Mouse (Mus musculus) C2C12 (cell line): Measurements from ENCODE around the gene Cxadr. TPM values are rescaled to one million over a fixed set of nuclear protein-coding genes. Genes with fewer than 3 reads are reported as not detected.

Source experiments
- H3K27me3 ChIP-seq: one replicate; pipeline ENCODE4 v1.6.1; 2011; ENCODE audit not compliant: control insufficient read depth, insufficient read depth, insufficient read length
- H3K36me3 ChIP-seq: one replicate; pipeline ENCODE4 v1.6.1; 2011; ENCODE audit not compliant: control insufficient read depth, insufficient read depth
- H3K4me3 ChIP-seq: one replicate; pipeline ENCODE4 v1.5.1; 2011; ENCODE audit warnings: mild to moderate bottlenecking, control low read depth; ENCODE audit not compliant: poor library complexity, insufficient read depth, severe bottlenecking
- H3K79me2 ChIP-seq: one replicate; pipeline ENCODE4 v1.6.1; 2011; ENCODE audit not compliant: control insufficient read depth, insufficient read depth
- H3K79me3 ChIP-seq: one replicate; pipeline ENCODE4 v1.6.1; 2011; ENCODE audit warnings: low read depth, control low read depth
- H3ac ChIP-seq: one replicate; pipeline ENCODE3; 2011; ENCODE audit warnings: low read depth; ENCODE audit not compliant: control insufficient read depth, insufficient read length
- CEBPB ChIP-seq: IDR thresholded peaks from one replicate; pipeline ENCODE4 v1.6.1; 2011; ENCODE audit warnings: low read depth, mild to moderate bottlenecking, control low read depth, moderate library complexity
- CTCF ChIP-seq: IDR thresholded peaks from one replicate; pipeline ENCODE4 v1.5.1; 2011; ENCODE audit not compliant: control insufficient read depth, insufficient read depth, insufficient read length
- FOSL1 ChIP-seq: IDR thresholded peaks from one replicate; pipeline ENCODE4 v1.8.0; 2011; ENCODE audit warnings: mild to moderate bottlenecking, low read length; ENCODE audit not compliant: poor library complexity, insufficient read depth, severe bottlenecking
- MAX ChIP-seq: IDR thresholded peaks from one replicate; pipeline ENCODE4 v1.6.1; 2011; ENCODE audit warnings: mild to moderate bottlenecking, control low read depth
- MYOD1 ChIP-seq: IDR thresholded peaks from one replicate; pipeline ENCODE4 v1.6.1; 2011; ENCODE audit warnings: low read depth; ENCODE audit not compliant: control insufficient read depth, insufficient read length
- MYOG ChIP-seq: IDR thresholded peaks from one replicate; pipeline ENCODE4 v1.6.1; 2011; ENCODE audit not compliant: control insufficient read depth, insufficient read length; ENCODE audit errors: extremely low read depth
- USF1 ChIP-seq: IDR thresholded peaks from one replicate; pipeline ENCODE4 v1.6.1; 2011; ENCODE audit warnings: low read depth, mild to moderate bottlenecking, control low read depth, moderate library complexity
- polyA plus RNA-seq: library from polyadenylated mRNA; unstranded; fragments of >200 nt; fragmentation: generic; extraction: Trizol; gene quantifications from one replicate; pipeline ENCODE4 v1.2.1, GENCODE M21; 2012; ENCODE audit warnings: missing spikeins

The Cxadr gene
- polyA plus RNA-seq, 1 experiment, result 0.40 TPM

DNA sequence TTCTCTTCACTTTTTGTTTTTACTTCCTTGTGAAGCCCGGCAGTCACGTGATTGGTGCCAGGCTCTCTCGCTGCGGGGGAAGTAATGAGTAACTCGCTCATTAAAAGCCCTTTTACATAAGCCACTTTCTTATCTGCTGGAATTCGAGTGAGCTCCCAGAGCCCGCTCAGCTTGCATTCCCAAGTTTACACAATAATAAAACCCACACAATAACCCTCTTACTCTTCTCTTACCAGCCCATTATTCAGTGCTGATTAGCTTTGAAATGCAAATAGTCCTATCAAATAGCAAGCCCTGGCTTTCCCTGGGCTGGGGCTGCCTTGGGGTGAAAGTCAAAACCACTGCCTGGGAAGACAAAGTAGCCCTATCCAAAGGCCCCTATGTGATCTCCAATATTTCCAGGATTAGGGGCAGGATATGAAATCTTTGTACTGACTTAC is 36.1 kb upstream of the Cxadr start:
- H3K36me3 ChIP-seq, result no peaks in the 10 kb centered on the region
- H3K79me3 ChIP-seq, result no peaks in the 10 kb centered on the region
- no peak overlapping the region for H3K4me3 ChIP-seq
- peak; percentile 91 for TF ChIP-seq USF1
- TF ChIP-seq MAX, result no peak
- no peaks in the 10 kb centered on the region for H3K27me3 ChIP-seq
- no peak overlapping the region for H3ac ChIP-seq
- no peaks in the 10 kb centered on the region for H3K79me2 ChIP-seq

DNA sequence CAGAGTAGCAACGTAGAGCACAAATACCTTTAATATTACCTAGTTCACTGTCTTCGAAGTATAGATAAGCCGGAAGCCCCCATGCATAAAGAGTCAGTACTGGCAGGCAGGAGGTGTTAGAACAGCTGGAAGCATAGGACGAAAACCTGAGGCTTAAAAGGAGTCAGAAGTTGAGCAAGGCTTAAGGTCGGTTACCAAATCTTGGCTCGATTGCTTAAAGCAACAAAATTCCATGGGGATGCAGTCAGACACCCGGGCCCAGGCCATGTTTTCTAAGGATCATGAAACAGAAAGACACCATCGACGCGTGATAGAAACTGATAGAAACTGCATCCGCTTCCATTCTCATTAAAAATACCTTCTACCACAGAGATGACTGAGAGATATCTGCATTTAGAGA is 35.5 kb upstream of the Cxadr start:
- H3K79me2 ChIP-seq, result no peaks in the 10 kb centered on the region
- H3K4me3 ChIP-seq, result no peak overlapping the region
- no peak for TF ChIP-seq MAX
- no peak for TF ChIP-seq MYOD1
- TF ChIP-seq MYOG, result no peak
- TF ChIP-seq CTCF, result no peak
- TF ChIP-seq USF1, result no peak
- no peak for TF ChIP-seq CEBPB
- TF ChIP-seq FOSL1, result no peak
- no peaks in the 10 kb centered on the region for H3K27me3 ChIP-seq
- H3ac ChIP-seq, result no peak overlapping the region
- H3K79me3 ChIP-seq, result no peaks in the 10 kb centered on the region
- no peaks in the 10 kb centered on the region for H3K36me3 ChIP-seq

DNA sequence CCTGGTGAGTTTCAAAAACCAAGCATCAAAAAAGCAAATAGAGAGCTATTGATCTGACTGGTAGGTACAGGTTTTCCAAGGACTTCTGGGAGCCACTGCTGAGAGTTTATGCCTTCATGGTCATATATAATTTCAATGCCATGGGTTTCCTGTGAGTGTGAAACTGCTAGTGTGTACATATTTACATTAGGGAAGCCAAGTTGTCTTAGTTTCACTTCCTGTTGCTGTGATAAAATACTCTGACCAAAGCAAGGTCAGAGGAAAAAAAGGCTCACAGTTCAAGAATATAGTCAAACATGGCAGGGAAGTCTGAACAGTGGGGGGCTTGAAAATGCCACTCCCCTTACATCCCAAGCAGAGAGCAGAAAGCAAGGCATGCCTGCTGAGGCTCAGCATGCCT is 33.8 kb upstream of the Cxadr start:
- Histone ChIP-seq H3ac (no peak overlapping the region), H3K36me3 (no peaks in the 10 kb centered on the region), H3K4me3 (no peak overlapping the region), H3K79me2 (no peaks in the 10 kb centered on the region), H3K27me3 (no peaks in the 10 kb centered on the region), H3K79me3 (no peaks in the 10 kb centered on the region)
- TF ChIP-seq MAX (no peak), CEBPB (no peak), FOSL1 (no peak), CTCF (no peak), MYOD1 (no peak), MYOG (no peak), USF1 (no peak)

DNA sequence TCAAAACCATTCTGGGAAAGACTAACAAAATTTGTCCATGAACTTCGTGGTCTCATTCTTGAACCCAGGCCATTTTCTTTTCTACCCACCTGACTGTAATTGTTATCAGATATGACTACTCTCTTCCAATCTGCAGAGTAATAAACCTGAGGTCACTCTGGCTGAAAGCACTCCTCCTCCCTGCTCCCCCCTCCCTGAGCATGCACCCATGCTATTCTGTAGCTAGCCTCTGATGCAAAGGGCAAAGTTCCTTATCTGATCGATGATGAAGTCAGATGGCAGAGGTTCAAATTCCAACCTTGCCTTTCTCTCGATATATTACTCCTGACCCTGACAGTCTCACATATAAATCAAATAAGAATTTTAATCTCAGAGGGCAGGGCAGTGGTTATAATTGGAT is 33.1 kb upstream of the Cxadr start:
- H3K36me3 ChIP-seq, result no peaks in the 10 kb centered on the region
- no peak overlapping the region for H3ac ChIP-seq
- no peak overlapping the region for H3K4me3 ChIP-seq
- H3K79me2 ChIP-seq, result no peaks in the 10 kb centered on the region
- no peaks in the 10 kb centered on the region for H3K27me3 ChIP-seq
- TF ChIP-seq USF1 (no peak), CTCF (no peak)
- H3K79me3 ChIP-seq, result no peaks in the 10 kb centered on the region

DNA sequence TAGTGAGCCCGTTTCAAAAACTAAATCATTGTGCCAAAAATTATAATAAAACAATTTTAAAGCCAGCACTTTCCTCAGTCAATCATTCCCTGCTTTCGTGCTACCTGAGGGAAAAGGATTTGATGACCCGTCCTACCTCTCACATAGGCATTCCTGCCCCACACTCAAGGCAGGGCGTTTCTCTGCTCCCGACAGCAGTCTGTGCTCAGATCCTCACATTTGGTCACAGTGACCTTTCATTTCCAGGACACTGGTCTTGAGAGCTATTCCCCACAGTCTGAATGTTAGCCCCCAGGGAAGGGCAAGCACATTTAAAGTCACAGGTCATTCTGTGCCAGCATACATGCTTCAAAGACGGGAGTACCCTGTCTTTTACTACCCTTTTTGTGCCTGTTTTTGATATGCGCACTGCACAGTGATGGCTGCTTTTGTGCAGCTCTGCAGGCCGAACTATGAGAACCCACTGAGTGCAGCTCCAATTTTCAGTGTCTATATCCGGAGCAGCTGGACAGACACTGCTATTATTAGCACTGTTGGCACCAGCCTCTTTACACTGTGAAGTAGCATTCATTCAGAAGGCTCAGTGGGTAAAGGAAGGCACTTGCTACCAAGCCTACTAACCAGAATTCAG is 26.3 kb upstream of the Cxadr start:
- no peaks in the 10 kb centered on the region for H3K36me3 ChIP-seq
- no peak for TF ChIP-seq FOSL1
- no peak for TF ChIP-seq MAX
- TF ChIP-seq USF1, result no peak
- no peak for TF ChIP-seq CEBPB
- no peak for TF ChIP-seq CTCF
- no peak for TF ChIP-seq MYOD1
- no peak for TF ChIP-seq MYOG
- no peak overlapping the region for H3ac ChIP-seq
- no peaks in the 10 kb centered on the region for H3K79me2 ChIP-seq
- no peaks in the 10 kb centered on the region for H3K27me3 ChIP-seq
- no peak overlapping the region for H3K4me3 ChIP-seq
- no peaks in the 10 kb centered on the region for H3K79me3 ChIP-seq

DNA sequence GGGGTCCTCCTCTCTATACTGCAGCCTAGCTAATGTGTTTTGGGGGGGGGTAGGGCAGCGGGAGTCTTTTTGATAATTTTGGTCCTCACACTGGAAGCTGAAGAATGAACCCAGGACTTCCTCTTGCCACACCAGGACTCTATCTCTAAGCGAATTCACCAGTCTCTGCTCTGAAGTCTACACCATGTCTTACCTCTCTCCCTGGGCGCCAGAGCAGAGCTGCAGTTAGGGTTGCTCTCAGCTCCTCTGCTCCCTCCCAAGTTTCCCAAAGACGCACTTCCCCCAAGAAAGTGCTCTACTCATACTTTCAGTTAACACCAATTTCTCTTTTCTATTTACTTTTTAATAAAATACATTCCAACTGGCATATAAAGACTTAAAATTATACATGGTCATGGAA is 23.7 kb upstream of the Cxadr start:
- TF ChIP-seq MYOD1 (no peak), FOSL1 (no peak), CEBPB (no peak), CTCF (no peak), MAX (no peak), MYOG (no peak), USF1 (no peak)
- Histone ChIP-seq H3K4me3 (no peak overlapping the region), H3K79me3 (no peaks in the 10 kb centered on the region), H3K36me3 (no peaks in the 10 kb centered on the region), H3K27me3 (no peaks in the 10 kb centered on the region), H3ac (no peak overlapping the region), H3K79me2 (no peaks in the 10 kb centered on the region)
